Mouse (Mus musculus) kidney, postnatal 4 days (tissue): Measurements from ENCODE around the gene Gna11.
A peak's percentile ranks its signal among the peaks of the same experiment; 100 is the strongest.

ENCODE experiments used
- DNase-seq, 2 experiments: peaks; one replicate each; pipeline ENCODE4 v3.0.0; 2021; ENCODE audit warnings: mixed read lengths in 2 of 2

Gene Gna11

GRCm38 (mm10) chr10:81565257-81566228 lies 20.6 kb upstream of the Gna11 start:
- DNase-seq, result no peak

- DNase-seq, result peak; percentile 80 to 85
These were observed 19.7 kb upstream of the Gna11 start for GRCm38 (mm10) chr10:81564734-81565133.

- DNase-seq, result peak; percentile 68 to 80
These were observed 19.2 kb upstream of the Gna11 start for GRCm38 (mm10) chr10:81564216-81564615.

- DNase-seq, result peak in 1 of 2 experiments; percentile 21
These were observed 18.5 kb upstream of the Gna11 start for GRCm38 (mm10) chr10:81563481-81563880.

GRCm38 (mm10) chr10:81562411-81562810 lies 17.4 kb upstream of the Gna11 start:
- no peak for DNase-seq

GRCm38 (mm10) chr10:81560719-81561459 lies 15.9 kb upstream of the Gna11 start:
- DNase-seq, result peak; percentile 69 to 77

GRCm38 (mm10) chr10:81559627-81560539 lies 14.9 kb upstream of the Gna11 start:
- peak; percentile 75 to 84 for DNase-seq

- peak; percentile 81 to 89 for DNase-seq
These were observed 14.2 kb upstream of the Gna11 start, which contains the start of gene Aes for GRCm38 (mm10) chr10:81559163-81559626. Gene Aes, plus strand, starts transcription at chr10:81559488.

GRCm38 (mm10) chr10:81557491-81557890 lies 12.5 kb upstream of the Gna11 start:
- no peak for DNase-seq

GRCm38 (mm10) chr10:81556282-81556681 lies 11.3 kb upstream of the Gna11 start:
- DNase-seq, result no peak

- no peak for DNase-seq
These were observed 9.1 kb upstream of the Gna11 start for GRCm38 (mm10) chr10:81553807-81554755.

- DNase-seq, result peak; percentile 60 to 63
These were observed 8.2 kb upstream of the Gna11 start for GRCm38 (mm10) chr10:81553232-81553631.

GRCm38 (mm10) chr10:81551597-81552102 lies 6.7 kb upstream of the Gna11 start:
- DNase-seq, result peak; percentile 90 to 94

GRCm38 (mm10) chr10:81550257-81550656 lies 5.3 kb upstream of the Gna11 start:
- peak; percentile 84 to 88 for DNase-seq

GRCm38 (mm10) chr10:81548944-81549343 lies 4.0 kb upstream of the Gna11 start:
- DNase-seq, result no peak

- no peak for DNase-seq
These were observed 2.0 kb upstream of the Gna11 start for GRCm38 (mm10) chr10:81546788-81547571.

GRCm38 (mm10) chr10:81546332-81546731 lies 1.3 kb upstream of the Gna11 start:
- no peak for DNase-seq

GRCm38 (mm10) chr10:81544296-81545160 lies 462 bp downstream of the Gna11 start:
- no peak for DNase-seq

- DNase-seq, result no peak
These were observed 1.4 kb downstream of the Gna11 start for GRCm38 (mm10) chr10:81543633-81544032.
